Comparison of ENCODE assay signal across 30 mouse cellular contexts in genomic region chr3:105090147-105090546, GRCm38 (mm10). TPM values are rescaled to one million over a fixed set of nuclear protein-coding genes. Genes with fewer than 3 reads are reported as not detected.
DNase-seq lines count a peak whose midpoint lies in the region; ATAC-seq and TF ChIP-seq lines count a peak whose summit lies in the region.
"Had no signal": no experiment of that assay in that cellular context is flagged by ENCODE, and none has a peak within 500 bp of the region (broad histone marks: within the 10 kb centered on the region; RNA-seq: fewer than 3 reads in every experiment).

No protein-coding gene starts in this region.

- 0 out of 2 replicates have a peak, but pooled peaks have one; percentile 29 for ATAC-seq in stomach, embryonic 14.5 days (ENCODE audit: insufficient number of reproducible peaks, insufficient read depth, low FRiP score, low read depth)
- ATAC-seq in stomach, postnatal 0 days (ENCODE audit: low FRiP score, low TSS enrichment), result no peak
- peak; percentile 68 for ATAC-seq in megakaryocyte-erythroid progenitor cell, adult 5-6 weeks (replicated peaks; ENCODE audit: low FRiP score, low TSS enrichment, poor library complexity, severe bottlenecking)
- ATAC-seq: activated CD4-positive, CD25-positive, alpha-beta regulatory T cell, adult 4 months; CD4-positive, CD25-positive, alpha-beta regulatory T cell, adult 4 months had no signal

- no peaks in the 10 kb centered on the region for H3K27me3 ChIP-seq in stomach, embryonic 14.5 days (ENCODE audit: control insufficient read depth, insufficient read depth, low read length)
- H3K27me3 ChIP-seq in stomach, postnatal 0 days (ENCODE audit: control insufficient read depth, insufficient read depth, low read length), result no peaks in the 10 kb centered on the region
- H3K27me3 ChIP-seq: CH12.LX; embryonic facial prominence, embryonic 12.5 days; forebrain, embryonic 13.5 days; forebrain, embryonic 15.5 days had no signal

- peak; percentile 65 for DNase-seq in heart, adult 11 months
- DNase-seq in heart, adult 18-20 months, result no peak
- DNase-seq in stomach, postnatal 0 days (ENCODE audit: low spot score), result no peak
- no peak for DNase-seq in cerebellum, postnatal 14 days
- DNase-seq: adrenal gland, adult 8-10 months; adrenal gland, postnatal 14 days; adrenal gland, postnatal 36 days; B cell, adult 2 months; cerebellum, adult 11-12 months; cerebellum, adult 2 months; cerebellum, adult 9-10 months; cerebellum, postnatal 10 days; cerebellum, postnatal 36 days; embryo, embryonic 11 days; forebrain, postnatal 0 days had no signal

- no peaks in the 10 kb centered on the region for H3K4me1 ChIP-seq in stomach, embryonic 14.5 days (ENCODE audit: control insufficient read depth, insufficient read depth, low read length)
- H3K4me1 ChIP-seq in stomach, postnatal 0 days (replicated peaks; ENCODE audit: control insufficient read depth, insufficient read depth), result no peaks in the 10 kb centered on the region
- H3K4me1 ChIP-seq: embryonic facial prominence, embryonic 10.5 days; embryonic facial prominence, embryonic 12.5 days; forebrain, embryonic 13.5 days; forebrain, embryonic 15.5 days had no signal

- H3K9ac ChIP-seq in stomach, embryonic 14.5 days (replicated peaks; ENCODE audit: low read depth, low read length), result no peak overlapping the region
- H3K9ac ChIP-seq in stomach, postnatal 0 days (ENCODE audit: low read length), result no peak overlapping the region
- H3K9ac ChIP-seq: embryonic facial prominence, embryonic 12.5 days; forebrain, embryonic 13.5 days; forebrain, embryonic 15.5 days; forebrain, postnatal 0 days had no signal

- H3K4me2 ChIP-seq in stomach, embryonic 14.5 days (replicated peaks; ENCODE audit: low read depth, low read length), result no peak overlapping the region
- H3K4me2 ChIP-seq in stomach, postnatal 0 days (replicated peaks; ENCODE audit: low read depth), result no peak overlapping the region
- H3K4me2 ChIP-seq: embryonic facial prominence, embryonic 12.5 days; forebrain, embryonic 13.5 days; forebrain, embryonic 15.5 days had no signal

- no peak for TF ChIP-seq EP300 in stomach, postnatal 0 days (optimal IDR thresholded peaks at IDR 0.05)

- H3K4me3 ChIP-seq in stomach, embryonic 14.5 days (ENCODE audit: low read depth, low read length), result no peak overlapping the region
- H3K4me3 ChIP-seq in stomach, postnatal 0 days (ENCODE audit: low read depth, low read length), result no peak overlapping the region
- H3K4me3 ChIP-seq: embryonic facial prominence, embryonic 10.5 days; embryonic facial prominence, embryonic 12.5 days; forebrain, embryonic 13.5 days; forebrain, embryonic 15.5 days had no signal

- WGBS in stomach, embryonic 14.5 days, result 89% methylated on average over 7 of the region's 7 CpGs
- WGBS in stomach, postnatal 0 days, result 88% methylated on average over 7 of the region's 7 CpGs

- H3K9me3 ChIP-seq in stomach, embryonic 14.5 days (ENCODE audit: control insufficient read depth, low read depth, low read length), result no peaks in the 10 kb centered on the region
- H3K9me3 ChIP-seq in stomach, postnatal 0 days (ENCODE audit: control insufficient read depth, low read length), result no peaks in the 10 kb centered on the region
- H3K9me3 ChIP-seq: embryonic facial prominence, embryonic 10.5 days; embryonic facial prominence, embryonic 12.5 days; forebrain, embryonic 13.5 days; forebrain, embryonic 15.5 days; G1E had no signal

- TF ChIP-seq CTCF in stomach, postnatal 0 days (IDR thresholded peaks at IDR 0.05; ENCODE audit: low read depth), result no peak

- no peaks in the 10 kb centered on the region for H3K36me3 ChIP-seq in stomach, embryonic 14.5 days (ENCODE audit: control insufficient read depth, insufficient read depth, low read length)
- H3K36me3 ChIP-seq in stomach, postnatal 0 days (ENCODE audit: control insufficient read depth, insufficient read depth, low read length), result no peaks in the 10 kb centered on the region
- H3K36me3 ChIP-seq: embryonic facial prominence, embryonic 10.5 days; embryonic facial prominence, embryonic 12.5 days; forebrain, embryonic 15.5 days; G1E had no signal

- no peak overlapping the region for H3K27ac ChIP-seq in stomach, embryonic 14.5 days (ENCODE audit: low read length)
- H3K27ac ChIP-seq in stomach, postnatal 0 days (replicated peaks), result no peak overlapping the region
- H3K27ac ChIP-seq: embryonic facial prominence, embryonic 10.5 days; embryonic facial prominence, embryonic 12.5 days; forebrain, embryonic 13.5 days; forebrain, embryonic 15.5 days had no signal

RNA-seq across cellular contexts. Expression of gene 4930564D02Rik, which starts 23.5 kb away (rescaled TPM):
- total RNA-seq in heart, adult 18-20 months (2021), result not detected
- polyA plus RNA-seq in stomach, embryonic 14.5 days (2014; fragmentation: Nextera tagmentation; extraction: Ambion mirVana), result not detected in 2 replicates
- polyA plus RNA-seq in stomach, postnatal 0 days (2015; fragmentation: Nextera tagmentation; extraction: Ambion mirVana), result not detected in 2 replicates
- not detected in 2 replicates for total RNA-seq in megakaryocyte-erythroid progenitor cell, adult 5-6 weeks (2014; fragmentation: Nextera tagmentation)
- not detected in 2 replicates for total RNA-seq in megakaryocyte-erythroid progenitor cell, adult 5-6 weeks (2017)
- total RNA-seq: adrenal gland, adult 18-20 months; adrenal gland, adult 8-10 months; adrenal gland, postnatal 14 days; adrenal gland, postnatal 36 days; CH12.LX; common myeloid progenitor, adult 5-6 weeks; forebrain, postnatal 0 days; G1E had no signal
- polyA plus RNA-seq: activated CD4-positive, CD25-positive, alpha-beta regulatory T cell, adult 4 months; CD4-positive, CD25-positive, alpha-beta regulatory T cell, adult 4 months; cerebellum, adult 2 months; embryonic facial prominence, embryonic 10.5 days; embryonic facial prominence, embryonic 12.5 days; embryonic facial prominence, embryonic 14.5 days; forebrain, embryonic 11.5 days; forebrain, embryonic 13.5 days; forebrain, embryonic 15.5 days; forebrain, postnatal 0 days; G1E; Patski had no signal

RNA-seq across cellular contexts. Expression of gene Cttnbp2nl, which starts 37.2 kb away (rescaled TPM):
- 10 to 100 TPM; 20.7 to 21.6 TPM for total RNA-seq in heart, adult 18-20 months (2021)
- polyA plus RNA-seq in stomach, embryonic 14.5 days (2014; fragmentation: Nextera tagmentation; extraction: Ambion mirVana), result 24.3 and 24.8 TPM in 2 replicates
- polyA plus RNA-seq in stomach, postnatal 0 days (2015; fragmentation: Nextera tagmentation; extraction: Ambion mirVana), result 15.5 and 17.5 TPM in 2 replicates
- not detected in 2 replicates for total RNA-seq in megakaryocyte-erythroid progenitor cell, adult 5-6 weeks (2014; fragmentation: Nextera tagmentation)
- not detected in 2 replicates for total RNA-seq in megakaryocyte-erythroid progenitor cell, adult 5-6 weeks (2017)
- polyA plus RNA-seq: activated CD4-positive, CD25-positive, alpha-beta regulatory T cell, adult 4 months had no signal

Comparison
In these comparisons a context has a peak if more than half of its experiments do, and no peak if none do; other contexts are left out.
1. RNA of gene Cttnbp2nl, which starts 37.2 kb away (total RNA-seq): 20.7 to 21.6 TPM in heart, adult 18-20 months; not detected in megakaryocyte-erythroid progenitor cell, adult 5-6 weeks; every median in the first group is over 10 times any median in the second.